Comparison of ENCODE assay signal across 12 mouse cellular contexts in the genomic region with DNA sequence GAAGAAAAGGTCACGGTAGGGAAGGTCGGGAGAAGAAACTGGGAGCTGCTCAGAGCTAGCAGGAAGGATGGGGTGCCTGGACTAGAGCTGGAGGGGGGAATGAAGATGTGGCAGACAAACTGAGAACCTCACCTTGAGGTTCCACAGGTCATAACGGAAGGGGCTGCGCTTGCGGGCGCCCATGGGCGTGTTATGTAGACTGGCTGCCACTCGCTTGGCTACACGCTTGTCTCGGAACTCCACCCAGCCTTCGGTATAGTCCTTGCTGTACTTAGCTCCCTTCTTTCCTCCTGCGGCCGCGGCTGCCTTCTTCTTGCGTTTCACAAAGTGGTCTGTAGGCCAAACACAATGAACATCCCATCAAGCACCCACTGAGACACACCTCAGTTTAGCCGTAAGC. TPM values are rescaled to one million over a fixed set of nuclear protein-coding genes. Genes with fewer than 3 reads are reported as not detected.
DNase-seq lines count a peak whose midpoint lies in the region; ATAC-seq and TF ChIP-seq lines count a peak whose summit lies in the region.
"Had no signal": no experiment of that assay in that cellular context is flagged by ENCODE, and none has a peak within 500 bp of the region (broad histone marks: within the 10 kb centered on the region; RNA-seq: fewer than 3 reads in every experiment).

No protein-coding gene starts in this region.

- H3K4me2 ChIP-seq in forebrain, embryonic 12.5 days = no peak overlapping the region; the same call in 1 of the 2 replicates
- no peak overlapping the region for H3K4me2 ChIP-seq in forebrain, embryonic 11.5 days (ENCODE audit: low read depth, low read length, severe bottlenecking)
- peak overlapping the region; percentile 74; the same call in 1 of the 2 replicates for H3K4me2 ChIP-seq in lung, embryonic 16.5 days (ENCODE audit: low read depth, low read length)
- peak overlapping the region; percentile 87; the same call in 1 of the 2 replicates for H3K4me2 ChIP-seq in hindbrain, embryonic 15.5 days
- no peak overlapping the region for H3K4me2 ChIP-seq in neural tube, embryonic 14.5 days (ENCODE audit: low read depth, low read length)

- DNase-seq in forebrain, embryonic 11.5 days (ENCODE audit: low spot score) = no peak
- DNase-seq in lung, adult 2 months = no peak
- DNase-seq in thymus, postnatal 25 days = no peak
- DNase-seq in adrenal gland, adult 2 months = no peak
- DNase-seq: cerebellum, adult 18-20 months; thymus, postnatal 14 days had no signal

- H3K4me1 ChIP-seq in forebrain, embryonic 12.5 days = peaks cover 19% of the 10 kb centered on the region
- H3K4me1 ChIP-seq in forebrain, embryonic 11.5 days (replicated peaks; ENCODE audit: control insufficient read depth, insufficient read depth, low read length) = no peaks in the 10 kb centered on the region
- H3K4me1 ChIP-seq in lung, embryonic 16.5 days (replicated peaks; ENCODE audit: control insufficient read depth, insufficient read depth, low read length) = peaks cover 11% of the 10 kb centered on the region
- H3K4me1 ChIP-seq in lung, adult 2 months (ENCODE audit: control insufficient read depth, insufficient read depth, low read length) = no peaks in the 10 kb centered on the region
- H3K4me1 ChIP-seq in hindbrain, embryonic 15.5 days (replicated peaks) = peaks cover 27% of the 10 kb centered on the region
- H3K4me1 ChIP-seq in neural tube, embryonic 14.5 days (ENCODE audit: control insufficient read depth, insufficient read depth, low read length) = peaks cover 4% of the 10 kb centered on the region; the same call in 1 of the 2 replicates

- no peaks in the 10 kb centered on the region for H3K9me3 ChIP-seq in forebrain, embryonic 12.5 days
- no peaks in the 10 kb centered on the region for H3K9me3 ChIP-seq in forebrain, embryonic 11.5 days (ENCODE audit: control insufficient read depth, low read length)
- H3K9me3 ChIP-seq in lung, embryonic 16.5 days (ENCODE audit: control insufficient read depth, low read length) = no peaks in the 10 kb centered on the region
- no peaks in the 10 kb centered on the region for H3K9me3 ChIP-seq in hindbrain, embryonic 15.5 days
- H3K9me3 ChIP-seq in neural tube, embryonic 14.5 days (ENCODE audit: control insufficient read depth, low read length) = no peaks in the 10 kb centered on the region

- ATAC-seq in forebrain, embryonic 12.5 days (ENCODE audit: low FRiP score) = no peak
- no peak for ATAC-seq in forebrain, embryonic 11.5 days (replicated peaks; ENCODE audit: low FRiP score)
- no peak for ATAC-seq in lung, embryonic 16.5 days (ENCODE audit: low read depth)
- ATAC-seq in hindbrain, embryonic 15.5 days (ENCODE audit: low FRiP score, low read depth) = no peak
- ATAC-seq in neural tube, embryonic 14.5 days (ENCODE audit: low read depth) = no peak
- ATAC-seq: inflammation-experienced regulatory T-cells, adult 6 months had no signal

- no peak for TF ChIP-seq POLR2A in lung, adult 2 months (IDR thresholded peaks at IDR 0.05; ENCODE audit: borderline replicate concordance, extremely low read depth, low read depth, low read length)

- H3K27ac ChIP-seq in forebrain, embryonic 12.5 days = no peak overlapping the region
- H3K27ac ChIP-seq in forebrain, embryonic 11.5 days (ENCODE audit: low read depth, low read length) = no peak overlapping the region
- H3K27ac ChIP-seq in lung, embryonic 16.5 days (ENCODE audit: low read length) = no peak overlapping the region
- H3K27ac ChIP-seq in hindbrain, embryonic 15.5 days (replicated peaks) = no peak overlapping the region
- no peak overlapping the region for H3K27ac ChIP-seq in neural tube, embryonic 14.5 days (ENCODE audit: low read depth, low read length)

- H3K27me3 ChIP-seq in forebrain, embryonic 12.5 days = no peaks in the 10 kb centered on the region
- H3K27me3 ChIP-seq in forebrain, embryonic 11.5 days (ENCODE audit: control insufficient read depth, insufficient read depth, low read length) = no peaks in the 10 kb centered on the region
- no peaks in the 10 kb centered on the region for H3K27me3 ChIP-seq in lung, embryonic 16.5 days (ENCODE audit: control insufficient read depth, insufficient read depth, low read depth, low read length)
- H3K27me3 ChIP-seq in hindbrain, embryonic 15.5 days = no peaks in the 10 kb centered on the region
- no peaks in the 10 kb centered on the region for H3K27me3 ChIP-seq in neural tube, embryonic 14.5 days (ENCODE audit: control insufficient read depth, insufficient read depth, low read length)

- no peak for TF ChIP-seq CTCF in lung, adult 2 months (IDR thresholded peaks at IDR 0.05; ENCODE audit: insufficient read depth, low read length)

- WGBS in forebrain, embryonic 12.5 days = 89% methylated on average over 16 of the region's 16 CpGs
- 96% methylated on average over 16 of the region's 16 CpGs for WGBS in forebrain, embryonic 11.5 days
- 90% methylated on average over 16 of the region's 16 CpGs for WGBS in lung, embryonic 16.5 days
- WGBS in lung, adult 2 months = 92% methylated on average over 16 of the region's 16 CpGs
- 96% methylated on average over 16 of the region's 16 CpGs for WGBS in hindbrain, embryonic 15.5 days
- WGBS in neural tube, embryonic 14.5 days = 98% methylated on average over 16 of the region's 16 CpGs

- no peak overlapping the region for H3K9ac ChIP-seq in forebrain, embryonic 12.5 days
- H3K9ac ChIP-seq in forebrain, embryonic 11.5 days (ENCODE audit: low read length) = no peak overlapping the region
- H3K9ac ChIP-seq in lung, embryonic 16.5 days (ENCODE audit: low read length) = no peak overlapping the region
- H3K9ac ChIP-seq in hindbrain, embryonic 15.5 days = no peak overlapping the region
- H3K9ac ChIP-seq in neural tube, embryonic 14.5 days (replicated peaks; ENCODE audit: low read depth, low read length) = no peak overlapping the region

- peak overlapping the region; percentile 86; the same call in 1 of the 2 replicates for H3K4me3 ChIP-seq in forebrain, embryonic 12.5 days (replicated peaks)
- H3K4me3 ChIP-seq in forebrain, embryonic 11.5 days (ENCODE audit: low read depth, low read length) = no peak overlapping the region
- peak overlapping the region; percentile 85; the same call in 1 of the 2 replicates for H3K4me3 ChIP-seq in lung, embryonic 16.5 days (ENCODE audit: low read length)
- no peak overlapping the region for H3K4me3 ChIP-seq in lung, adult 2 months (replicated peaks; ENCODE audit: extremely low read depth, low read depth, low read length)
- H3K4me3 ChIP-seq in hindbrain, embryonic 15.5 days = 0 out of 2 replicates have a peak overlapping the region, but pooled peaks have one; percentile 94
- peak overlapping the region; percentile 83; the same call in 1 of the 2 replicates for H3K4me3 ChIP-seq in neural tube, embryonic 14.5 days (ENCODE audit: low read depth, low read length)

- H3K36me3 ChIP-seq in forebrain, embryonic 12.5 days (replicated peaks) = peaks cover 36% of the 10 kb centered on the region
- no peaks in the 10 kb centered on the region; the same call in 1 of the 2 replicates for H3K36me3 ChIP-seq in forebrain, embryonic 11.5 days (ENCODE audit: control insufficient read depth, insufficient read depth, low read length)
- H3K36me3 ChIP-seq in lung, embryonic 16.5 days (ENCODE audit: control insufficient read depth, insufficient read depth, low read length) = peaks cover 25% of the 10 kb centered on the region
- peaks cover 30% of the 10 kb centered on the region for H3K36me3 ChIP-seq in hindbrain, embryonic 15.5 days
- H3K36me3 ChIP-seq in neural tube, embryonic 14.5 days (ENCODE audit: control insufficient read depth, insufficient read depth, low read length) = peaks cover 19% of the 10 kb centered on the region

RNA-seq across cellular contexts. Expression of a gene that starts 1.3 kb away (rescaled TPM):
- polyA plus RNA-seq in forebrain, embryonic 12.5 days (2016; fragmentation: Nextera tagmentation; extraction: Ambion mirVana) = 13.0 and 13.2 TPM in 2 replicates
- polyA plus RNA-seq in forebrain, embryonic 11.5 days (2014; fragmentation: Nextera tagmentation; extraction: Ambion mirVana) = 13.0 and 13.5 TPM in 2 replicates
- 11.8 and 12.3 TPM in 2 replicates for polyA plus RNA-seq in lung, embryonic 16.5 days (2015; fragmentation: Nextera tagmentation; extraction: Ambion mirVana)
- 2.7 and 3.3 TPM in 2 replicates for polyA plus RNA-seq in lung, adult 2 months (2012; rRNA removed)
- 8.8 and 9.1 TPM in 2 replicates for polyA plus RNA-seq in hindbrain, embryonic 15.5 days (2015; fragmentation: Nextera tagmentation; extraction: Ambion mirVana)
- polyA plus RNA-seq in neural tube, embryonic 14.5 days (2014; fragmentation: Nextera tagmentation; extraction: Ambion mirVana) = 8.8 and 9.5 TPM in 2 replicates
- total RNA-seq in adrenal gland, adult 2 months (2021) = 1 to 10 TPM; 7.0 to 8.5 TPM
- 1.1 TPM in 2 replicates for polyA plus RNA-seq in adrenal gland, adult 2 months (2012; rRNA removed)

RNA-seq across cellular contexts. Expression of a gene that starts 43.4 kb away (rescaled TPM):
- 0.18 and 0.36 TPM in 2 replicates for polyA plus RNA-seq in forebrain, embryonic 12.5 days (2016; fragmentation: Nextera tagmentation; extraction: Ambion mirVana)
- polyA plus RNA-seq in forebrain, embryonic 11.5 days (2014; fragmentation: Nextera tagmentation; extraction: Ambion mirVana) = 0.17 and 0.19 TPM in 2 replicates
- polyA plus RNA-seq in lung, embryonic 16.5 days (2015; fragmentation: Nextera tagmentation; extraction: Ambion mirVana) = 0.06 and 0.10 TPM in 2 replicates
- not detected in 2 replicates for polyA plus RNA-seq in lung, adult 2 months (2012; rRNA removed)
- 0.17 TPM in 1 of 2 replicates, not detected in the other for polyA plus RNA-seq in hindbrain, embryonic 15.5 days (2015; fragmentation: Nextera tagmentation; extraction: Ambion mirVana)
- polyA plus RNA-seq in neural tube, embryonic 14.5 days (2014; fragmentation: Nextera tagmentation; extraction: Ambion mirVana) = 0.17 TPM in 1 of 2 replicates, not detected in the other
- not detected for total RNA-seq in adrenal gland, adult 2 months (2021)
- polyA plus RNA-seq in adrenal gland, adult 2 months (2012; rRNA removed) = not detected in 2 replicates
- total RNA-seq: left cerebral cortex, postnatal 14 days had no signal
- polyA plus RNA-seq: inflammation-experienced regulatory T-cells, adult 6 months had no signal

RNA-seq across cellular contexts. Expression of a gene that starts 53.3 kb away (rescaled TPM):
- 64.1 and 65.6 TPM in 2 replicates for polyA plus RNA-seq in forebrain, embryonic 12.5 days (2016; fragmentation: Nextera tagmentation; extraction: Ambion mirVana)
- 61.9 and 72.7 TPM in 2 replicates for polyA plus RNA-seq in forebrain, embryonic 11.5 days (2014; fragmentation: Nextera tagmentation; extraction: Ambion mirVana)
- polyA plus RNA-seq in lung, embryonic 16.5 days (2015; fragmentation: Nextera tagmentation; extraction: Ambion mirVana) = 56.0 and 56.3 TPM in 2 replicates
- polyA plus RNA-seq in lung, adult 2 months (2012; rRNA removed) = 1.4 and 2.4 TPM in 2 replicates
- polyA plus RNA-seq in hindbrain, embryonic 15.5 days (2015; fragmentation: Nextera tagmentation; extraction: Ambion mirVana) = 42.8 and 46.5 TPM in 2 replicates
- 51.9 and 59.8 TPM in 2 replicates for polyA plus RNA-seq in neural tube, embryonic 14.5 days (2014; fragmentation: Nextera tagmentation; extraction: Ambion mirVana)
- 10 to 100 TPM; 16.3 to 20.7 TPM for total RNA-seq in adrenal gland, adult 2 months (2021)
- polyA plus RNA-seq in adrenal gland, adult 2 months (2012; rRNA removed) = 0.40 and 0.53 TPM in 2 replicates

Comparison
In these comparisons a context has a peak if more than half of its experiments do, and no peak if none do; other contexts are left out.
1. H3K4me3 ChIP-seq: peak in forebrain, embryonic 12.5 days (single experiment), lung, embryonic 16.5 days (single experiment), hindbrain, embryonic 15.5 days (single experiment) and neural tube, embryonic 14.5 days (single experiment); none in forebrain, embryonic 11.5 days (single experiment) and lung, adult 2 months (single experiment).
2. RNA of a gene that starts 53.3 kb away (polyA plus RNA-seq): 61.9 to 72.7 TPM in forebrain, embryonic 11.5 days, 64.1 to 65.6 TPM in forebrain, embryonic 12.5 days, 56.0 to 56.3 TPM in lung, embryonic 16.5 days, 51.9 to 59.8 TPM in neural tube, embryonic 14.5 days and 42.8 to 46.5 TPM in hindbrain, embryonic 15.5 days; 1.4 to 2.4 TPM in lung, adult 2 months and 0.40 to 0.53 TPM in adrenal gland, adult 2 months; every median in the first group is over 10 times any median in the second.
3. H3K4me2 ChIP-seq: peak in lung, embryonic 16.5 days (single experiment) and hindbrain, embryonic 15.5 days (single experiment); none in forebrain, embryonic 12.5 days (single experiment), forebrain, embryonic 11.5 days (single experiment) and neural tube, embryonic 14.5 days (single experiment).